Mouse (Mus musculus) liver, embryonic 16.5 days (tissue): Measurements from ENCODE around the gene Zmat3. TPM values are rescaled to one million over a fixed set of nuclear protein-coding genes. Genes with fewer than 3 reads are reported as not detected.
A peak's percentile ranks its signal among the peaks of the same experiment; 100 is the strongest.

ENCODE experiments used
- ATAC-seq: fragments of 200-750 bp; cut with Nextera tagmentation; 2 replicates; pipeline ENCODE4 v1.8.0; 2017; ENCODE audit warnings: low read depth, mild to moderate bottlenecking, moderate number of reproducible peaks, moderate library complexity
- H3K27ac ChIP-seq: fragments of 300-500 bp; sonication (generic); 2 replicates; pipeline ENCODE4 v1.5.1; 2014; ENCODE audit warnings: mild to moderate bottlenecking, low read length
- H3K27me3 ChIP-seq: fragments of 300-500 bp; sonication (generic); 2 replicates; pipeline ENCODE4 v1.6.1; 2014; ENCODE audit warnings: low read depth, low read length, mixed read lengths; ENCODE audit not compliant: control insufficient read depth, insufficient read depth
- H3K36me3 ChIP-seq: fragments of 300-500 bp; sonication (generic); 2 replicates; pipeline ENCODE4 v1.6.1; 2014; ENCODE audit warnings: mild to moderate bottlenecking; ENCODE audit not compliant: control insufficient read depth, insufficient read depth
- H3K4me1 ChIP-seq: fragments of 300-500 bp; sonication (generic); 2 replicates; pipeline ENCODE4 v1.6.1; 2014; ENCODE audit warnings: low read depth, low read length, mixed read lengths; ENCODE audit not compliant: control insufficient read depth
- H3K4me2 ChIP-seq: fragments of 300-500 bp; sonication (generic); 2 replicates; pipeline ENCODE4 v1.6.1; 2014; ENCODE audit warnings: low read depth, low read length, mixed read lengths
- H3K4me3 ChIP-seq: fragments of 300-500 bp; sonication (generic); 2 replicates; pipeline ENCODE4 v1.5.1; 2014; ENCODE audit warnings: low read depth, mild to moderate bottlenecking, low read length
- H3K9ac ChIP-seq: fragments of 300-500 bp; sonication (generic); 2 replicates; pipeline ENCODE4 v1.6.1; 2014; ENCODE audit warnings: low read depth, low read length
- H3K9me3 ChIP-seq: fragments of 300-500 bp; sonication (generic); replicated peaks from 2 replicates; pipeline ENCODE4 v1.6.1; 2016; ENCODE audit warnings: low read length; ENCODE audit not compliant: control insufficient read depth
- WGBS: fragments of 180-500 bp; shearing (Covaris S2); extraction: QIAGEN DNeasy Blood & Tissue Kit; methylation state at CpG from one replicate; pipeline ENCODE4 v1.1.7; 2014; ENCODE audit not compliant: insufficient replicate concordance; 5-methylcytosine and 5-hydroxymethylcytosine counted together
- polyA plus RNA-seq: library from polyadenylated mRNA; unstranded; fragments of >200 nt; fragmentation: Nextera tagmentation; extraction: Ambion mirVana; gene quantifications from 2 replicates; pipeline ENCODE4 v1.2.1, GENCODE M21; 2015

The Zmat3 gene
- polyA plus RNA-seq, 1 experiment from 2014 or later = 0.48 TPM

DNA sequence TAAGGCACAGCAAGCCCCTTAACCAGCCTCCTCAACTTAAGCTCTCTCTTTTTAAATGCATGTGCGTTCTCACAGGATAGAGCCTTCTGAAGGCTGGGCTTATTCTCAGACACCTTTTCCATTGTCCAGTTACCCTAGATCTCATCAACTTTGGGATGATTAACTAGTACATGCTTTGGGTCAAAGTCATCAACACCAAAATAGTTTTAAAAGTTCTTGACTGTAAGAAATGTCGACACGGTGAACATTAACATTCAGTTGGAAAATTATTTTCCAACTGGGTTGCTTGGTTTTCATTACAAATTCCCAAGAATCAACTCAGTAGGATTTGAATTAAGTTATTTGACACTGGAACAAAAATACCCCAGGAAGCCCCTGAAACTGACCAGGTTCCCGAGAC, 27.0 kb upstream of the Zmat3 start:
- Histone ChIP-seq H3K4me2 (no peak overlapping the region), H3K27ac (no peak overlapping the region), H3K9ac (no peak overlapping the region), H3K27me3 (no peaks in the 10 kb centered on the region), H3K9me3 (no peaks in the 10 kb centered on the region), H3K36me3 (no peaks in the 10 kb centered on the region), H3K4me1 (no peaks in the 10 kb centered on the region; the same call in 1 of the 2 replicates), H3K4me3 (no peak overlapping the region)
- WGBS = 71% methylated on average over 4 of the region's 4 CpGs
- no peak for ATAC-seq

GRCm38 (mm10) chr3:32381556-32381955, 15.7 kb upstream of the Zmat3 start:
- WGBS = 32% methylated on average over 3 of the region's 3 CpGs
- 0 out of 2 replicates have a peak, but pooled peaks have one; percentile 35 for ATAC-seq
- no peak overlapping the region for H3K27ac ChIP-seq
- H3K4me3 ChIP-seq = no peak overlapping the region
- no peak overlapping the region for H3K4me2 ChIP-seq
- H3K36me3 ChIP-seq = no peaks in the 10 kb centered on the region
- no peaks in the 10 kb centered on the region for H3K27me3 ChIP-seq
- H3K9me3 ChIP-seq = no peaks in the 10 kb centered on the region
- H3K4me1 ChIP-seq = peaks cover 4% of the 10 kb centered on the region; the same call in 1 of the 2 replicates
- no peak overlapping the region for H3K9ac ChIP-seq

DNA sequence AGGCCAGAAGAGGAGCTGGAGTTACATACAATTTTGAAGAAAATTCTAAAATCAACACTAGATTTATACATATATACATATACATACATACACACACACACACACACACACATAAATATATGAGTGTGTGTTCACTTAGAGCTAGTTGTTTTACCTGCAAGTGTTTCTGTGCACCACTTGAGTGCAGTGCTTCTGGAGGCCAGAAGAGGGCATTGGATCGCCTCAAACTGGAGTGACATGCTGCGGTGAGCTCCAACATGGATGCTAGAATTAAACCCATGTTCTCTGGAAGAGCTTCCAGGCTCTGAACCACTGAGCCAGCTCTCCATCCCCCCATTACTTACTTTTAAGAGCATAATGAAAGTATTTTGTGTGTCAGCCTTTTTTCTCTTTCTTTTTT, 14.1 kb upstream of the Zmat3 start:
- Histone ChIP-seq H3K9ac (no peak overlapping the region), H3K4me1 (peaks cover 4% of the 10 kb centered on the region; the same call in 1 of the 2 replicates), H3K9me3 (no peaks in the 10 kb centered on the region), H3K4me2 (no peak overlapping the region), H3K4me3 (no peak overlapping the region), H3K27me3 (no peaks in the 10 kb centered on the region), H3K36me3 (no peaks in the 10 kb centered on the region), H3K27ac (no peak overlapping the region)
- no peak for ATAC-seq
- WGBS = 28% methylated on average over 2 of the region's 2 CpGs

- Histone ChIP-seq H3K9ac (no peak overlapping the region), H3K4me2 (no peak overlapping the region), H3K4me3 (no peak overlapping the region), H3K27me3 (no peaks in the 10 kb centered on the region), H3K36me3 (no peaks in the 10 kb centered on the region), H3K9me3 (no peaks in the 10 kb centered on the region), H3K4me1 (no peaks in the 10 kb centered on the region), H3K27ac (no peak overlapping the region)
- ATAC-seq = no peak
- 69% methylated on average over 6 of the region's 6 CpGs for WGBS
Observed at GRCm38 (mm10) chr3:32373236-32373635, 7.4 kb upstream of the Zmat3 start.

DNA sequence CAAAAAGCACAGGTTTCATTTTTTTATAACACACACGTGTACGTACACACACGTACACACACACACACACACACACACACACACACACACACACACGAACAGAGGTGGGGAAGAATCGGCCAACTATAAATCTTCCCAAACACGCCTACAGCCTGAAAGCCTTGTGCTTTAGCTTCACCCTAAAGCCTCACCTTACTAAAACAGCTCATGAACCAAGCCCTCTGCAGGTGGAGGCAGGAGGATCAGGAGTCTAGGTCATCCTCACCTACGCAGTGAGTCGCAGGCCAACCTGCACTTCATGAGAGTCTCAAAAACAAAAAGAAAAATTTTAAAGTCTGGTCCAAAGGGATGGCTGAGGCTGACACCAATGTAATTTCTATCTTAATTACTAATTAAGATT, 6.7 kb upstream of the Zmat3 start:
- Histone ChIP-seq H3K4me1 (no peaks in the 10 kb centered on the region), H3K27me3 (no peaks in the 10 kb centered on the region), H3K36me3 (no peaks in the 10 kb centered on the region), H3K4me2 (no peak overlapping the region), H3K9me3 (no peaks in the 10 kb centered on the region), H3K9ac (no peak overlapping the region), H3K27ac (no peak overlapping the region), H3K4me3 (no peak overlapping the region)
- ATAC-seq = no peak
- 81% methylated on average over 8 of the region's 8 CpGs for WGBS

- 46% methylated on average over 7 of the region's 7 CpGs for WGBS
- no peak overlapping the region for H3K27ac ChIP-seq
Observed at GRCm38 (mm10) chr3:32371957-32372356, 6.1 kb upstream of the Zmat3 start.

DNA sequence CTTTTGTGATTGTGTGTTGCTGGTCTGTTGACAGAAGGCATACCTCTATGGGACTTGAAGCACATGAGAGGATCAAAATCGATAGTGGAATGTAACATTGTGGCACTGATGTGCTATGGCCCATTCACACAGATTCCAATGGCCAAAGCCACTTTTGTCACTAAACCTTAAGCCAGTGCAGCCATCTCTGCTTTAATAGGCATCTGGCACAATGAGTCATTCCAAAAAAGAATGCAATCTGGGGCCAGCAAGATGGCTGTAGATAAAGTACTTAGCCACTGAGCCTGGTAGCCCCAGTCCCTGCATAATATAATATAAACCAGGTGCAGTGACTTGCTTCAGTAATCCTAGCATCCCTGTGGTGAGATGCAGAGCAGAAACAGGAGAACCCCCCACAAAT, 1.7 kb upstream of the Zmat3 start:
- H3K4me3 ChIP-seq = no peak overlapping the region
- 64% methylated on average over 1 of the region's 1 CpGs for WGBS
- ATAC-seq = no peak

More at GRCm38 (mm10) chr3:32371957-32372356, 6.1 kb upstream of the Zmat3 start:
- no peaks in the 10 kb centered on the region for H3K9me3 ChIP-seq
- no peaks in the 10 kb centered on the region for H3K4me1 ChIP-seq
- no peak overlapping the region for H3K4me2 ChIP-seq
- ATAC-seq = no peak
- no peak overlapping the region for H3K9ac ChIP-seq
- H3K4me3 ChIP-seq = no peak overlapping the region
- no peaks in the 10 kb centered on the region for H3K36me3 ChIP-seq
- H3K27me3 ChIP-seq = no peaks in the 10 kb centered on the region

DNA sequence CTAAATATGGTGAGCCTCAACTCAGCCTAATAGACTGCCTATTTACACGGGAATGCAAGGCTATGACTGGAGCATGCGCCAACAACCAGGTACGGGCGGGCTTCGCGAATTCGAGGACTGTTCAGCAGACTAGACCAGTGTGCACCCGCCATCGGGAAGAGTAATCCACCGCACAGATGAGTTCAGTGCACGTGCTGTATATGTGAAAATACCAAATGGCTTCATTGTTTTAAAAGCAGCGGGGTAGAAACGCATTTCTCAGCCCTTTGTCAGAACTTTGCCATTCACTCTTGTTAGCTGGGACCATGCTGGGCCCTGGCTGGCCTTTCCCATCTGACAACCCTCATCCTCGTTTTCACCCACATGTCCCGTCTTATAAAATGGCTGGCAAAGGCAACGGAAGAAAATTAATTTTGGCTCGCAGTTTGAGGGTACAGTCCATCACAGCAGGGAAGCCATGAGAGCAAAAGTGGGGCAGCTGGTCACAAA, 476 bp upstream of the Zmat3 start:
- 61% methylated on average over 17 of the region's 17 CpGs for WGBS
- H3K4me3 ChIP-seq = peak overlapping the region; percentile 77
- H3K27me3 ChIP-seq = peaks cover 13% of the 10 kb centered on the region
- no peaks in the 10 kb centered on the region for H3K36me3 ChIP-seq
- no peak overlapping the region; the same call in 1 of the 2 replicates for H3K9ac ChIP-seq
- H3K4me1 ChIP-seq = peaks cover 3% of the 10 kb centered on the region
- peak overlapping the region; percentile 85 for H3K4me2 ChIP-seq
- no peak overlapping the region for H3K27ac ChIP-seq
- no peaks in the 10 kb centered on the region for H3K9me3 ChIP-seq
- ATAC-seq = no peak

More for the DNA sequence above, 1.7 kb upstream of the Zmat3 start:
- H3K27ac ChIP-seq = no peak overlapping the region
- no peaks in the 10 kb centered on the region for H3K9me3 ChIP-seq
- H3K4me2 ChIP-seq = no peak overlapping the region
- no peak overlapping the region for H3K9ac ChIP-seq
- H3K36me3 ChIP-seq = no peaks in the 10 kb centered on the region
- H3K4me1 ChIP-seq = peaks cover 3% of the 10 kb centered on the region
- H3K27me3 ChIP-seq = peaks cover 13% of the 10 kb centered on the region

GRCm38 (mm10) chr3:32364841-32365545, 821 bp downstream of the Zmat3 start:
- no peaks in the 10 kb centered on the region for H3K9me3 ChIP-seq
- peak overlapping the region; percentile 54 for H3K9ac ChIP-seq
- H3K4me1 ChIP-seq = peaks cover 3% of the 10 kb centered on the region
- no peaks in the 10 kb centered on the region for H3K36me3 ChIP-seq
- H3K4me3 ChIP-seq = peak overlapping the region; percentile 77
- peak; percentile 27 for ATAC-seq
- H3K4me2 ChIP-seq = peak overlapping the region; percentile 85
- peaks cover 13% of the 10 kb centered on the region for H3K27me3 ChIP-seq
- no peak overlapping the region for H3K27ac ChIP-seq
- WGBS = 3% methylated on average over 54 of the region's 54 CpGs
